Mouse (Mus musculus) hindbrain, embryonic 10.5 days (tissue): ENCODE results near the gene Trap1a. TPM values are rescaled to one million over a fixed set of nuclear protein-coding genes. Genes with fewer than 3 reads are reported as not detected.
"Not testable (repeated sequence)": the region's sequence is repeated elsewhere in the genome, so short reads cannot be mapped to it uniquely, and the experiment has no call there.

ENCODE experiments used
- DNase-seq: peaks from one replicate; pipeline ENCODE4 v3.0.0-alpha.2; 2017; ENCODE audit warnings: low spot score
- H3K27ac ChIP-seq: fragments of 300-500 bp; sonication (generic); 2 replicates; pipeline ENCODE4 v1.5.1; 2016; ENCODE audit warnings: mild to moderate bottlenecking, moderate library complexity
- H3K27me3 ChIP-seq: fragments of 300-500 bp; sonication (generic); 2 replicates; pipeline ENCODE4 v1.6.1; 2016; ENCODE audit warnings: mild to moderate bottlenecking; ENCODE audit not compliant: poor library complexity, insufficient read depth, severe bottlenecking
- H3K36me3 ChIP-seq: fragments of 300-500 bp; sonication (generic); 2 replicates; pipeline ENCODE4 v1.6.1; 2016; ENCODE audit warnings: mild to moderate bottlenecking, moderate library complexity
- H3K4me1 ChIP-seq: fragments of 300-500 bp; sonication (generic); replicated peaks from 2 replicates; pipeline ENCODE4 v1.6.1; 2016; ENCODE audit warnings: mild to moderate bottlenecking
- H3K4me3 ChIP-seq: fragments of 300-500 bp; sonication (generic); 2 replicates; pipeline ENCODE4 v1.5.1; 2016; ENCODE audit warnings: mild to moderate bottlenecking, moderate library complexity
- H3K9me3 ChIP-seq: fragments of 300-500 bp; sonication (generic); 2 replicates; pipeline ENCODE4 v1.6.1; 2016; ENCODE audit warnings: mild to moderate bottlenecking, moderate library complexity
- WGBS: fragments of 180-500 bp; shearing (Covaris S2); methylation state at CpG from one replicate; pipeline ENCODE4 v1.1.7; 2016; 5-methylcytosine and 5-hydroxymethylcytosine counted together
- polyA plus RNA-seq: library from polyadenylated mRNA; unstranded; fragments of >200 nt; fragmentation: Nextera tagmentation; extraction: Ambion mirVana; gene quantifications from 2 replicates; pipeline ENCODE4 v1.2.1, GENCODE M21; 2016

Gene Trap1a
- polyA plus RNA-seq: 0.36 and 0.43 TPM in 2 replicates

GRCm38 (mm10) chrX:139333263-139333994 lies at the start of gene Trap1a:
Gene Trap1a, plus strand, starts transcription at chrX:139333683.
- Histone ChIP-seq H3K4me1 (no peaks in the 10 kb centered on the region), H3K27me3 (no peaks in the 10 kb centered on the region), H3K36me3 (no peaks in the 10 kb centered on the region), H3K9me3 (no peaks in the 10 kb centered on the region; the same call in 1 of the 2 replicates), H3K27ac (no peak within 1 kb of the TSS), H3K4me3 (no peak within 1 kb of the TSS)
- WGBS: 90% methylated on average over 24 of the region's 24 CpGs
- DNase-seq: no peak

GRCm38 (mm10) chrX:139293114-139293513 lies 40.4 kb upstream of the Trap1a start:
- H3K4me3 ChIP-seq: no peak overlapping the region
- no peaks in the 10 kb centered on the region for H3K36me3 ChIP-seq
- WGBS: 87% methylated on average over 2 of the region's 2 CpGs
- 0 out of 2 replicates have a peak, but pooled peaks cover 3% of the 10 kb centered on the region for H3K27me3 ChIP-seq
- no peak for DNase-seq
- H3K4me1 ChIP-seq: no peaks in the 10 kb centered on the region
- no peaks in the 10 kb centered on the region for H3K9me3 ChIP-seq
- no peak overlapping the region for H3K27ac ChIP-seq

GRCm38 (mm10) chrX:139295325-139295724 lies 38.2 kb upstream of the Trap1a start:
- DNase-seq: no peak
- H3K27ac ChIP-seq: no peak overlapping the region
- no peak overlapping the region for H3K4me3 ChIP-seq
- no peaks in the 10 kb centered on the region for H3K9me3 ChIP-seq
- WGBS: 81% methylated on average over 1 of the region's 1 CpGs
- no peaks in the 10 kb centered on the region for H3K36me3 ChIP-seq
- H3K4me1 ChIP-seq: no peaks in the 10 kb centered on the region
- H3K27me3 ChIP-seq: 0 out of 2 replicates have a peak, but pooled peaks cover 3% of the 10 kb centered on the region

GRCm38 (mm10) chrX:139317356-139317755 lies 16.1 kb upstream of the Trap1a start:
- not testable (repeated sequence) for H3K9me3 ChIP-seq, H3K4me1 ChIP-seq, DNase-seq, H3K4me3 ChIP-seq, H3K27ac ChIP-seq, H3K36me3 ChIP-seq, H3K27me3 ChIP-seq
- 46% methylated on average over 5 of the region's 5 CpGs for WGBS

- H3K9me3 ChIP-seq: no peaks in the 10 kb centered on the region; the same call in 1 of the 2 replicates
- no peaks in the 10 kb centered on the region for H3K36me3 ChIP-seq
- 93% methylated on average over 9 of the region's 9 CpGs for WGBS
- no peaks in the 10 kb centered on the region for H3K4me1 ChIP-seq
- DNase-seq: no peak
- no peak overlapping the region for H3K27ac ChIP-seq
- no peaks in the 10 kb centered on the region for H3K27me3 ChIP-seq
- H3K4me3 ChIP-seq: no peak overlapping the region
Measured at GRCm38 (mm10) chrX:139332583-139332982, 900 bp upstream of the Trap1a start.

GRCm38 (mm10) chrX:139334504-139335418 lies 1.3 kb downstream of the Trap1a start:
- no peaks in the 10 kb centered on the region; the same call in 1 of the 2 replicates for H3K9me3 ChIP-seq
- no peaks in the 10 kb centered on the region for H3K36me3 ChIP-seq
- H3K4me1 ChIP-seq: no peaks in the 10 kb centered on the region
- no peak overlapping the region for H3K4me3 ChIP-seq
- DNase-seq: no peak
- H3K27ac ChIP-seq: no peak overlapping the region
- WGBS: 86% methylated on average over 14 of the region's 14 CpGs
- H3K27me3 ChIP-seq: no peaks in the 10 kb centered on the region

GRCm38 (mm10) chrX:139335419-139336074 lies 2.1 kb downstream of the Trap1a start:
- Histone ChIP-seq H3K9me3 (no peaks in the 10 kb centered on the region; the same call in 1 of the 2 replicates), H3K36me3 (no peaks in the 10 kb centered on the region), H3K27ac (no peak overlapping the region), H3K27me3 (no peaks in the 10 kb centered on the region), H3K4me3 (no peak overlapping the region), H3K4me1 (no peaks in the 10 kb centered on the region)
- WGBS: 69% methylated on average over 3 of the region's 3 CpGs
- no peak for DNase-seq

- H3K36me3 ChIP-seq: no peaks in the 10 kb centered on the region
- no peaks in the 10 kb centered on the region for H3K9me3 ChIP-seq
- H3K4me1 ChIP-seq: no peaks in the 10 kb centered on the region
- no peak for DNase-seq
- no peak overlapping the region for H3K27ac ChIP-seq
- H3K4me3 ChIP-seq: no peak overlapping the region
- H3K27me3 ChIP-seq: no peaks in the 10 kb centered on the region
- WGBS: 93% methylated on average over 4 of the region's 4 CpGs
Measured at GRCm38 (mm10) chrX:139339553-139339952, 6.1 kb downstream of the Trap1a start.

- WGBS: 79% methylated on average over 2 of the region's 2 CpGs
- Histone ChIP-seq H3K9me3 (no peaks in the 10 kb centered on the region), H3K4me3 (no peak overlapping the region), H3K27ac (no peak overlapping the region), H3K4me1 (no peaks in the 10 kb centered on the region), H3K36me3 (no peaks in the 10 kb centered on the region), H3K27me3 (no peaks in the 10 kb centered on the region)
- no peak for DNase-seq
Measured at GRCm38 (mm10) chrX:139341185-139341584, 7.7 kb downstream of the Trap1a start.

GRCm38 (mm10) chrX:139352192-139352772 lies 18.8 kb downstream of the Trap1a start:
- H3K36me3 ChIP-seq: no peaks in the 10 kb centered on the region
- WGBS: 84% methylated on average over 5 of the region's 5 CpGs
- no peaks in the 10 kb centered on the region for H3K4me1 ChIP-seq
- H3K9me3 ChIP-seq: no peaks in the 10 kb centered on the region
- no peak overlapping the region for H3K4me3 ChIP-seq
- peaks cover 29% of the 10 kb centered on the region for H3K27me3 ChIP-seq
- DNase-seq: no peak
- no peak overlapping the region for H3K27ac ChIP-seq

GRCm38 (mm10) chrX:139357639-139358260 lies 24.3 kb downstream of the Trap1a start:
- no peak for DNase-seq
- H3K4me3 ChIP-seq: no peak overlapping the region
- no peaks in the 10 kb centered on the region for H3K36me3 ChIP-seq
- H3K9me3 ChIP-seq: no peaks in the 10 kb centered on the region
- no peak overlapping the region for H3K27ac ChIP-seq
- 56% methylated on average over 7 of the region's 7 CpGs for WGBS
- H3K27me3 ChIP-seq: peaks cover 20% of the 10 kb centered on the region
- no peaks in the 10 kb centered on the region for H3K4me1 ChIP-seq

GRCm38 (mm10) chrX:139358361-139358760 lies 24.9 kb downstream of the Trap1a start:
- Histone ChIP-seq H3K9me3 (no peaks in the 10 kb centered on the region), H3K27me3 (peaks cover 15% of the 10 kb centered on the region; the same call in 1 of the 2 replicates), H3K36me3 (no peaks in the 10 kb centered on the region), H3K4me1 (no peaks in the 10 kb centered on the region), H3K27ac (no peak overlapping the region), H3K4me3 (no peak overlapping the region)
- WGBS: 74% methylated on average over 18 of the region's 18 CpGs
- DNase-seq: no peak
